Mouse (Mus musculus): ENCODE measurements at regions not wholly inside any gene's neighbourhood (a gene's known extent, or its start where the extent isn't known, plus 50 kb on each side); places are given as distances from the start of the nearest gene placed in this dataset.
"Not testable (repeated sequence)": the region's sequence is repeated elsewhere in the genome, so short reads cannot be mapped to it uniquely, and the experiment has no call there.

- DNase-seq (ENCODE audit: low spot score), result no peak
Observed at GRCm38 (mm10) chr11:23079936-23080794, 72.8 kb downstream of the Fam161a start.

GRCm38 (mm10) chr11:23081616-23082015, 74.3 kb downstream of the Fam161a start:
- DNase-seq (ENCODE audit: low spot score), result no peak

- not testable (repeated sequence) for DNase-seq (ENCODE audit: low spot score)
Observed at GRCm38 (mm10) chr11:23083811-23084210, 76.5 kb downstream of the Fam161a start.

GRCm38 (mm10) chr11:23095287-23095686, 88.0 kb downstream of the Fam161a start:
- no peak for DNase-seq (ENCODE audit: low spot score)

- not testable (repeated sequence) for DNase-seq (ENCODE audit: low spot score)
Observed at GRCm38 (mm10) chr11:23095723-23096122, 88.4 kb downstream of the Fam161a start.

- DNase-seq (ENCODE audit: low spot score), result no peak
Observed at GRCm38 (mm10) chr11:23096451-23097222, 89.3 kb downstream of the Fam161a start.

GRCm38 (mm10) chr11:23097223-23097490, 89.8 kb downstream of the Fam161a start:
- no peak for DNase-seq (ENCODE audit: low spot score)

- DNase-seq (ENCODE audit: low spot score), result no peak
Observed at GRCm38 (mm10) chr11:23114636-23115035, 107.3 kb downstream of the Fam161a start.

GRCm38 (mm10) chr11:23120533-23121210, 113.3 kb downstream of the Fam161a start:
- DNase-seq (ENCODE audit: low spot score), result no peak

- peak; percentile 91 for DNase-seq (ENCODE audit: low spot score)
Observed at GRCm38 (mm10) chr11:23124198-23124951, 117.0 kb downstream of the Fam161a start.

GRCm38 (mm10) chr11:23131122-23131521, 123.8 kb downstream of the Fam161a start:
- DNase-seq (ENCODE audit: low spot score), result no peak

GRCm38 (mm10) chr11:23131632-23132031, 124.2 kb upstream of the Xpo1 start:
- peak; percentile 18 for DNase-seq (ENCODE audit: low spot score)

GRCm38 (mm10) chr11:23140429-23141099, 115.3 kb upstream of the Xpo1 start:
- DNase-seq (ENCODE audit: low spot score), result peak; percentile 52

GRCm38 (mm10) chr11:23141100-23141837, 114.6 kb upstream of the Xpo1 start:
- DNase-seq (ENCODE audit: low spot score), result peak; percentile 19

GRCm38 (mm10) chr11:23148048-23148596, 107.7 kb upstream of the Xpo1 start:
- no peak for DNase-seq (ENCODE audit: low spot score)

GRCm38 (mm10) chr11:23149556-23150244, 106.1 kb upstream of the Xpo1 start:
- DNase-seq (ENCODE audit: low spot score), result peak; percentile 87

- DNase-seq (ENCODE audit: low spot score), result no peak
Observed at GRCm38 (mm10) chr11:23154851-23155250, 101.0 kb upstream of the Xpo1 start.

- no peak for DNase-seq (ENCODE audit: low spot score)
Observed at GRCm38 (mm10) chr11:23168546-23169218, 87.2 kb upstream of the Xpo1 start.

GRCm38 (mm10) chr11:23169742-23170428, 86.0 kb upstream of the Xpo1 start:
- no peak for DNase-seq (ENCODE audit: low spot score)

Measured in embryo, embryonic 10.5 days (tissue).